ENCODE assay signal across 12 mouse cellular contexts in genomic region chr9:17269624-17270023, GRCm38 (mm10).
DNase-seq lines count a peak whose midpoint lies in the region; ATAC-seq and TF ChIP-seq lines count a peak whose summit lies in the region.
"Had no signal": no experiment of that assay in that cellular context is flagged by ENCODE, and none has a peak within 500 bp of the region (broad histone marks: within the 10 kb centered on the region; RNA-seq: fewer than 3 reads in every experiment).

No protein-coding gene starts in this region.

- no peaks in the 10 kb centered on the region for H3K36me3 ChIP-seq in kidney, adult 2 months (ENCODE audit: control insufficient read depth, insufficient read depth, low read length)
- H3K36me3 ChIP-seq in neural tube, embryonic 11.5 days (ENCODE audit: control insufficient read depth, insufficient read depth, low read length), result no peaks in the 10 kb centered on the region
- H3K36me3 ChIP-seq: liver, embryonic 15.5 days had no signal

- H3K27me3 ChIP-seq in kidney, adult 2 months (replicated peaks; ENCODE audit: control insufficient read depth, insufficient read depth, low read length), result no peaks in the 10 kb centered on the region
- no peaks in the 10 kb centered on the region for H3K27me3 ChIP-seq in neural tube, embryonic 11.5 days (ENCODE audit: control insufficient read depth, insufficient read depth, low read length)
- H3K27me3 ChIP-seq: liver, embryonic 15.5 days; megakaryocyte, embryonic 14.5 days had no signal

- WGBS in kidney, adult 2 months, result 13% methylated on average over 1 of the region's 1 CpGs
- WGBS in neural tube, embryonic 11.5 days, result 63% methylated on average over 1 of the region's 1 CpGs

- no peak for TF ChIP-seq CTCF in kidney, adult 2 months (conservative IDR thresholded peaks at IDR 0.05; ENCODE audit: insufficient read depth, insufficient read length, low read depth, low read length)

- no peak overlapping the region for H3K9ac ChIP-seq in neural tube, embryonic 11.5 days (ENCODE audit: low read length)
- H3K9ac ChIP-seq: liver, embryonic 15.5 days had no signal

- no peak for TF ChIP-seq POLR2A in kidney, adult 2 months (IDR thresholded peaks at IDR 0.05; ENCODE audit: low read depth, low read length)

- H3K9me3 ChIP-seq in neural tube, embryonic 11.5 days (ENCODE audit: control insufficient read depth, low read length), result no peaks in the 10 kb centered on the region
- H3K9me3 ChIP-seq: liver, embryonic 15.5 days; megakaryocyte, embryonic 14.5 days had no signal

- no peak; the same call in 1 of the 2 replicates for ATAC-seq in neural tube, embryonic 11.5 days (ENCODE audit: insufficient read depth, low FRiP score, low TSS enrichment)

- H3K4me3 ChIP-seq in kidney, adult 2 months (ENCODE audit: insufficient read depth, low read depth, low read length), result no peak overlapping the region
- H3K4me3 ChIP-seq in neural tube, embryonic 11.5 days (ENCODE audit: low read depth, low read length), result no peak overlapping the region
- H3K4me3 ChIP-seq: erythroblast, embryonic 14.5 days; liver, embryonic 15.5 days; megakaryocyte, embryonic 14.5 days had no signal

- H3K4me1 ChIP-seq in kidney, adult 2 months (ENCODE audit: control insufficient read depth, insufficient read depth, low read length), result no peaks in the 10 kb centered on the region
- no peaks in the 10 kb centered on the region for H3K4me1 ChIP-seq in neural tube, embryonic 11.5 days (ENCODE audit: control insufficient read depth, insufficient read depth, low read length)
- H3K4me1 ChIP-seq: liver, embryonic 15.5 days; megakaryocyte, embryonic 14.5 days had no signal

- no peak overlapping the region for H3K4me2 ChIP-seq in neural tube, embryonic 11.5 days (ENCODE audit: low read depth)
- H3K4me2 ChIP-seq: liver, embryonic 15.5 days had no signal

- H3K27ac ChIP-seq in kidney, adult 2 months (ENCODE audit: insufficient read depth, low read depth, low read length), result no peak overlapping the region
- H3K27ac ChIP-seq in neural tube, embryonic 11.5 days (ENCODE audit: low read depth, low read length), result no peak overlapping the region
- H3K27ac ChIP-seq: liver, embryonic 15.5 days had no signal

- DNase-seq in cerebellum, postnatal 25 days, result peak; percentile 20 to 51
- DNase-seq in cerebellum, adult 11 months, result no peak
- peak; percentile 12 for DNase-seq in kidney, adult 2 months
- DNase-seq in kidney, adult 9 months, result no peak
- DNase-seq in neural tube, embryonic 11.5 days (ENCODE audit: low spot score), result peak; percentile 14
- no peak for DNase-seq in neural tube, embryonic 10.5 days (ENCODE audit: extremely low spot score, low spot score)
- peak; percentile 30 for DNase-seq in retina, embryonic 14.5 days (ENCODE audit: low spot score)
- no peak for DNase-seq in urinary bladder, postnatal 4 days (ENCODE audit: low spot score in 2 of 2)
- DNase-seq: B cell, adult 2 months had no signal

Comparison
In these comparisons a context has a peak if more than half of its experiments do, and no peak if none do; other contexts are left out.
1. DNase-seq: peak in cerebellum, postnatal 25 days (2 of 2), kidney, adult 2 months (single experiment), neural tube, embryonic 11.5 days (single experiment) and retina, embryonic 14.5 days (single experiment); none in cerebellum, adult 11 months (single experiment), kidney, adult 9 months (single experiment), neural tube, embryonic 10.5 days (single experiment) and urinary bladder, postnatal 4 days (0 of 2).